ENCODE assay signal across 18 mouse cellular contexts in the genomic region with DNA sequence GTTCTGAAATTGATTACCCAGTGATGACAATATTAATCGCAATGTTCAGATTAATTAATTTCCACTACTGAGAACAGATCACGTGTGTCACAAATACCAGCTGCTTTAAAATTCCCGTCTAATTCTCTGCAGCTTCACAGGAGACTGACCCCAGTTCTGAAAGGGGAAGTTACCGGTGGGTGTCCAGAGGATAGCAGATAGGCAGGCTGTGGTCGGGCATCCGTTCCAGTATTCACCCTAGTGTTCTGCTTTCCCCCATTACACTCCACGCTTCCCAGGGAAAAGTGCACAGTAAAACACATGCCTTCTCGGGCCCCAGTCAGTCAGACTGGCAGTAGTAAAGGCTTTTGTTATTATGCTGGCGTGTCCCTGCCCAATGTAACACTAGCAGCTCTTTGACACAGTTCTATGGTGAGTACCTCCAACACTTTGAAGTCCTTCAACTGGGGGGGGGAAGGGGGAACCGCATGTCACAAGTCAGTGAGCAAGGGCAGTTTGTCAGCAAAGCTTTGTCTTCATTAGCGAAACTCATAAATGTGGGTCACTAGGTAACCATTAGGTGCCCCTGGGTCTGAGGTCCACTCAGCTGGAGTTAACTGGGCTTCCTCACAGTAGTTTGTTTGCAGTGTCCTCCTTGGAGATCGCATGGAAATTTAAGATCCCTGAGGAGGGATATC.
DNase-seq lines count a peak whose midpoint lies in the region; ATAC-seq lines count a peak whose summit lies in the region.
"Had no signal": no experiment of that assay in that cellular context is flagged by ENCODE, and none has a peak within 500 bp of the region (broad histone marks: within the 10 kb centered on the region; RNA-seq: fewer than 3 reads in every experiment).

No protein-coding gene starts in this region.

- H3K27ac ChIP-seq in midbrain, embryonic 14.5 days (replicated peaks; ENCODE audit: low read depth, low read length) = no peak overlapping the region
- no peak overlapping the region for H3K27ac ChIP-seq in midbrain, embryonic 10.5 days (replicated peaks)
- H3K27ac ChIP-seq: embryonic facial prominence, embryonic 15.5 days; forebrain, embryonic 10.5 days; heart, embryonic 13.5 days; hindbrain, embryonic 10.5 days; left cerebral cortex, adult 2 months; limb, embryonic 15.5 days had no signal

- H3K36me3 ChIP-seq in midbrain, embryonic 14.5 days (ENCODE audit: control insufficient read depth, insufficient read depth, low read length) = no peaks in the 10 kb centered on the region
- no peaks in the 10 kb centered on the region for H3K36me3 ChIP-seq in midbrain, embryonic 10.5 days
- H3K36me3 ChIP-seq: embryonic facial prominence, embryonic 15.5 days; forebrain, embryonic 10.5 days; heart, embryonic 13.5 days; hindbrain, embryonic 10.5 days; limb, embryonic 15.5 days had no signal

- no peak overlapping the region for H3K9ac ChIP-seq in midbrain, embryonic 14.5 days (replicated peaks; ENCODE audit: low read length)
- H3K9ac ChIP-seq: embryonic facial prominence, embryonic 15.5 days; heart, embryonic 13.5 days; limb, embryonic 15.5 days had no signal

- no peak overlapping the region for H3K4me3 ChIP-seq in midbrain, embryonic 14.5 days (replicated peaks; ENCODE audit: low read depth, low read length)
- H3K4me3 ChIP-seq in midbrain, embryonic 10.5 days = no peak overlapping the region
- H3K4me3 ChIP-seq: embryonic facial prominence, embryonic 15.5 days; forebrain, embryonic 10.5 days; heart, embryonic 13.5 days; hindbrain, embryonic 10.5 days; left cerebral cortex, adult 2 months; limb, embryonic 15.5 days had no signal

- DNase-seq in midbrain, embryonic 14.5 days = peak; percentile 7
- no peak for DNase-seq in midbrain, embryonic 10.5 days (ENCODE audit: low spot score)
- peak; percentile 70 for DNase-seq in kidney, adult 9 months
- peak; percentile 55 to 58 for DNase-seq in kidney, postnatal 36 days
- peak; percentile 16 for DNase-seq in retina, embryonic 14.5 days (ENCODE audit: low spot score)
- DNase-seq in frontal cortex, postnatal 36 days (ENCODE audit: low spot score in 2 of 2) = no peak
- DNase-seq in gastrocnemius, postnatal 14 days = no peak
- DNase-seq in layer of hippocampus, postnatal 14 days (ENCODE audit: low spot score in 2 of 2) = no peak
- DNase-seq: adrenal gland, postnatal 14 days; lung, postnatal 10 days had no signal

- no peaks in the 10 kb centered on the region for H3K9me3 ChIP-seq in midbrain, embryonic 14.5 days (ENCODE audit: control insufficient read depth, low read length)
- H3K9me3 ChIP-seq in midbrain, embryonic 10.5 days (replicated peaks) = no peaks in the 10 kb centered on the region
- H3K9me3 ChIP-seq: embryonic facial prominence, embryonic 15.5 days; forebrain, embryonic 10.5 days; heart, embryonic 13.5 days; hindbrain, embryonic 10.5 days; limb, embryonic 15.5 days had no signal

- H3K4me2 ChIP-seq in midbrain, embryonic 14.5 days (ENCODE audit: low read length) = no peak overlapping the region
- H3K4me2 ChIP-seq: embryonic facial prominence, embryonic 15.5 days; heart, embryonic 13.5 days; limb, embryonic 15.5 days; midbrain, embryonic 11.5 days had no signal

- ATAC-seq in midbrain, embryonic 14.5 days (ENCODE audit: low FRiP score, low TSS enrichment) = no peak
- ATAC-seq: inflammation-experienced regulatory T-cells, adult 6 months had no signal

- no peaks in the 10 kb centered on the region for H3K27me3 ChIP-seq in midbrain, embryonic 14.5 days (ENCODE audit: control insufficient read depth, insufficient read depth, low read length)
- no peaks in the 10 kb centered on the region for H3K27me3 ChIP-seq in midbrain, embryonic 10.5 days (ENCODE audit: low read depth, poor library complexity, severe bottlenecking)
- H3K27me3 ChIP-seq: embryonic facial prominence, embryonic 15.5 days; heart, embryonic 13.5 days; limb, embryonic 15.5 days had no signal

- intact Hi-C loops in gastrocnemius, postnatal 14 days (cut with DNase I; ENCODE audit: low total_unique reads) = no loop called here

- WGBS in midbrain, embryonic 14.5 days = 30% methylated on average over 12 of the region's 12 CpGs
- WGBS in midbrain, embryonic 10.5 days = 58% methylated on average over 12 of the region's 12 CpGs

- H3K4me1 ChIP-seq in midbrain, embryonic 14.5 days (ENCODE audit: control insufficient read depth, insufficient read depth, low read length) = no peaks in the 10 kb centered on the region
- H3K4me1 ChIP-seq in midbrain, embryonic 10.5 days = peaks cover 5% of the 10 kb centered on the region
- H3K4me1 ChIP-seq: embryonic facial prominence, embryonic 15.5 days; heart, embryonic 13.5 days; limb, embryonic 15.5 days had no signal

Comparison
In these comparisons a context has a peak if more than half of its experiments do, and no peak if none do; other contexts are left out.
1. DNase-seq: peak in midbrain, embryonic 14.5 days (single experiment), kidney, adult 9 months (single experiment), kidney, postnatal 36 days (2 of 2) and retina, embryonic 14.5 days (single experiment); none in midbrain, embryonic 10.5 days (single experiment), frontal cortex, postnatal 36 days (0 of 2), gastrocnemius, postnatal 14 days (single experiment) and layer of hippocampus, postnatal 14 days (0 of 2).